Mouse (Mus musculus): Measurements from ENCODE around the gene Kpna7. TPM values are rescaled to one million over a fixed set of nuclear protein-coding genes. Genes with fewer than 3 reads are reported as not detected.
"Not testable (repeated sequence)": the region's sequence is repeated elsewhere in the genome, so short reads cannot be mapped to it uniquely, and the experiment has no call there.

The Kpna7 gene
- polyA plus RNA-seq, 1 experiment from 2014 or later, result 0.21 TPM

GRCm38 (mm10) chr5:145081866-145082613 lies 1.8 kb downstream of the Kpna7 start:
- POLR2A ChIA-PET, result no interaction called here
- CTCF ChIA-PET, result interaction anchor here (1.8 kb wide), 1 partner anchor 12 kb away, joined by 6 read pairs; no protein-coding TSS in a partner anchor
- no peaks in the 10 kb centered on the region for H3K27me3 ChIP-seq
- in situ Hi-C loops (cut with MboI; ENCODE audit: low pct_unique_long_range_greater_than_20kb), result no loop called here
- no peak for TF ChIP-seq CTCF (IDR thresholded peaks at IDR 0.05)
- no peak for DNase-seq (ENCODE audit: low read depth, low spot score)
- ATAC-seq, result no peak

GRCm38 (mm10) chr5:145075081-145075480 lies 8.7 kb downstream of the Kpna7 start:
- no peaks in the 10 kb centered on the region for H3K27me3 ChIP-seq
- in situ Hi-C loops (cut with MboI; ENCODE audit: low pct_unique_long_range_greater_than_20kb), result no loop called here
- POLR2A ChIA-PET, result interaction anchor here (1.1 kb wide), 1 partner anchor 8 kb away, joined by 5 read pairs; no protein-coding TSS in a partner anchor
- TF ChIP-seq CTCF (IDR thresholded peaks at IDR 0.05), result no peak
- CTCF ChIA-PET, result no interaction called here
- DNase-seq (ENCODE audit: low read depth, low spot score), result no peak
- ATAC-seq, result no peak

- CTCF ChIA-PET, result interaction anchor here (2.1 kb wide), 1 partner anchor 83 kb away, joined by 7 read pairs; no protein-coding TSS in a partner anchor
- in situ Hi-C loops (cut with MboI; ENCODE audit: low pct_unique_long_range_greater_than_20kb), result no loop called here
- DNase-seq (ENCODE audit: low read depth, low spot score), result no peak
- ATAC-seq, result no peak
- H3K27me3 ChIP-seq, result no peaks in the 10 kb centered on the region
- peak; percentile 61 for TF ChIP-seq CTCF (IDR thresholded peaks at IDR 0.05)
- POLR2A ChIA-PET, result no interaction called here
Measured at GRCm38 (mm10) chr5:145071342-145071741, 12.5 kb downstream of the Kpna7 start.

GRCm38 (mm10) chr5:145069707-145070106 lies 14.1 kb downstream of the Kpna7 start:
- in situ Hi-C loops (cut with MboI; ENCODE audit: low pct_unique_long_range_greater_than_20kb), result loop anchor here (10.0 kb wide), 1 partner anchor 65 kb away; no protein-coding TSS in a partner anchor
- no peak for DNase-seq (ENCODE audit: low read depth, low spot score)
- ChIA-PET CTCF (interaction anchor here (0.8 to 2.1 kb wide), 5 partner anchors 9 to 247 kb away, joined by 3 to 7 read pairs (median 3); no protein-coding TSS in a partner anchor), POLR2A (no interaction called here)
- no peak for ATAC-seq
- peak; percentile 94 for TF ChIP-seq CTCF (IDR thresholded peaks at IDR 0.05)
- peaks cover 3% of the 10 kb centered on the region for H3K27me3 ChIP-seq

- ChIA-PET CTCF (interaction anchor here (1.1 kb wide), 1 partner anchor 10 kb away, joined by 3 read pairs; no protein-coding TSS in a partner anchor), POLR2A (no interaction called here)
- peaks cover 3% of the 10 kb centered on the region for H3K27me3 ChIP-seq
- no peak for TF ChIP-seq CTCF (IDR thresholded peaks at IDR 0.05)
- in situ Hi-C loops (cut with MboI; ENCODE audit: low pct_unique_long_range_greater_than_20kb), result loop anchor here (10.0 kb wide), 1 partner anchor 64 kb away; no protein-coding TSS in a partner anchor
- no peak for ATAC-seq
- DNase-seq (ENCODE audit: low read depth, low spot score), result no peak
Measured at GRCm38 (mm10) chr5:145068863-145069262, 15.0 kb downstream of the Kpna7 start.

- TF ChIP-seq CTCF (IDR thresholded peaks at IDR 0.05), result no peak
Measured at GRCm38 (mm10) chr5:145064765-145065340, 19.0 kb downstream of the Kpna7 start.

GRCm38 (mm10) chr5:145059524-145059923 lies 24.3 kb downstream of the Kpna7 start:
- CTCF ChIA-PET, result interaction anchor here (1.1 to 1.6 kb wide), 3 partner anchors 7 to 71 kb away, joined by 3 to 6 read pairs (median 3); no protein-coding TSS in a partner anchor
- in situ Hi-C loops (cut with MboI; ENCODE audit: low pct_unique_long_range_greater_than_20kb), result no loop called here
- DNase-seq (ENCODE audit: low read depth, low spot score), result no peak
- H3K27me3 ChIP-seq, result no peaks in the 10 kb centered on the region
- ATAC-seq, result no peak
- no peak for TF ChIP-seq CTCF (IDR thresholded peaks at IDR 0.05)
- POLR2A ChIA-PET, result no interaction called here

More at GRCm38 (mm10) chr5:145064765-145065340, 19.0 kb downstream of the Kpna7 start:
- POLR2A ChIA-PET, result no interaction called here
- in situ Hi-C loops (cut with MboI; ENCODE audit: low pct_unique_long_range_greater_than_20kb), result loop anchor here (5.0 to 10.0 kb wide), 2 partner anchors 60 to 223 kb away; no protein-coding TSS in a partner anchor
- H3K27me3 ChIP-seq, result peaks cover 3% of the 10 kb centered on the region
- CTCF ChIA-PET, result no interaction called here
- DNase-seq (ENCODE audit: low read depth, low spot score) (no peak), ATAC-seq (no peak)

- POLR2A ChIA-PET, result no interaction called here
- ATAC-seq (no peak), DNase-seq (ENCODE audit: low read depth, low spot score) (no peak)
- in situ Hi-C loops (cut with MboI; ENCODE audit: low pct_unique_long_range_greater_than_20kb), result no loop called here
- CTCF ChIA-PET, result interaction anchor here (0.8 to 1.6 kb wide), 5 partner anchors 8 to 70 kb away, joined by 3 to 6 read pairs (median 3); no protein-coding TSS in a partner anchor
- H3K27me3 ChIP-seq, result no peaks in the 10 kb centered on the region
- TF ChIP-seq CTCF (IDR thresholded peaks at IDR 0.05), result peak; percentile 70
Measured at GRCm38 (mm10) chr5:145058722-145059121, 25.1 kb downstream of the Kpna7 start.

GRCm38 (mm10) chr5:145057907-145058306 lies 25.9 kb downstream of the Kpna7 start:
- no peak for ATAC-seq
- CTCF ChIA-PET, result no interaction called here
- in situ Hi-C loops (cut with MboI; ENCODE audit: low pct_unique_long_range_greater_than_20kb), result no loop called here
- no peak for TF ChIP-seq CTCF (IDR thresholded peaks at IDR 0.05)
- POLR2A ChIA-PET, result no interaction called here
- DNase-seq (ENCODE audit: low read depth, low spot score), result no peak
- H3K27me3 ChIP-seq, result no peaks in the 10 kb centered on the region

- DNase-seq (ENCODE audit: low read depth, low spot score); in situ Hi-C loops (cut with MboI; ENCODE audit: low pct_unique_long_range_greater_than_20kb); ATAC-seq; POLR2A ChIA-PET; H3K27me3 ChIP-seq: not testable (repeated sequence)
- CTCF ChIA-PET, result interaction anchor here (1.4 kb wide), 1 partner anchor 25 kb away, joined by 3 read pairs; no protein-coding TSS in a partner anchor
Measured at GRCm38 (mm10) chr5:145054187-145054586, 29.6 kb downstream of the Kpna7 start.

GRCm38 (mm10) chr5:145042690-145043089 lies 41.1 kb downstream of the Kpna7 start, which contains the start of gene 1700018F24Rik:
Gene 1700018F24Rik, plus strand, starts transcription at chr5:145042990.
- in situ Hi-C loops (cut with MboI; ENCODE audit: low pct_unique_long_range_greater_than_20kb), result not testable (repeated sequence)

More at GRCm38 (mm10) chr5:145042690-145043089, 41.1 kb downstream of the Kpna7 start, which contains the start of gene 1700018F24Rik:
- CTCF ChIA-PET, result interaction anchor here (1.6 kb wide), 1 partner anchor 27 kb away, joined by 3 read pairs; no protein-coding TSS in a partner anchor
- DNase-seq (ENCODE audit: low read depth, low spot score); ATAC-seq; H3K27me3 ChIP-seq; POLR2A ChIA-PET: not testable (repeated sequence)

Data from Patski (cell line).